Mouse (Mus musculus): ENCODE results near the gene Prl3c1. TPM values are rescaled to one million over a fixed set of nuclear protein-coding genes. Genes with fewer than 3 reads are reported as not detected.

The Prl3c1 gene
- not detected for polyA plus RNA-seq (2014; fragmentation: Illumina TruSeq; extraction: RNeasy Lipid Tissue Mini Kit (QIAGEN cat#74804); ENCODE audit: low read depth, low replicate concordance)

DNA sequence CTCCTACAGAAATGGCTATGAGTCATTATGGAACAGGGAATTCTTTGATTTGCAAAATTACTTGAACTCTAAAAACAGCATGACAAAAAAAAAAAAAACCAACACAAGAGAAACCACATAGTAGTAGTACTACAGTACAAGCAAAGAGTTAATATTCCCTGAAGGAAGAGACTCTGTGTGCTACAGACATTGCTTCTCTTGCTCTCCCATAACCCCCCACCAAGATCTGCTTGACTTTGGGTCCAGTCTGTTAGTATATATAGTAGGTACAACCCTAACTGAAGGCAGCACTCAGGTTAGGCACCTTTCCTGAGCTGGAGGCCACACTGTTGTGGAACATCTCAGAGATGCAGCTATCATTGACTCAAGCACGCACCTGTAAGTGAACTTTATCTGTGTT is at the start of gene Prl3c1:
Gene Prl3c1 (plus strand): TSS at position 301 of the 400 bp plus-strand sequence.

GRCm38 (mm10) chr13:27156490-27156889 is 40.0 kb upstream of the Prl3c1 start, which contains the start of gene Prl3d3:
Gene Prl3d3 (plus strand): TSS chr13:27156790.

DNA sequence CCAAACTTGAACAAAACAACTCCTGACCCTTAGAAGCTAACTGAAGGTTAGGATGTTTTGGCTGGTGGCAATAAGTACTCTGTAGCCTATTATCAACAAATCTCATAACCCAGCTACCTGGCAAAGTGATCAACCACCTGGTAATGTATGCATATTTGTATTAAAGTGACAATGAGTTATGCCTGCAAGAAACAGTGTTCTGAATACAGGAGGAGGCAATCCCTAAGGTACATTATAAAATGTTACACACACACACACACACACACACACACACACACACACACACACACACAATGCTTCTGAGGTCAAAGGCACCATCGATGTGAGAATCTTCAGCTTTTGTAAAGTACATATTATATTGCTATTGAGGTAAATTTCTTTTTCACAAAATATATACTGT is 45.1 kb downstream of the Prl3c1 start, which contains the start of gene Prl3b1:
Gene Prl3b1 (plus strand): TSS at position 301 of the 400 bp plus-strand sequence.

Other genes starting within 250 kb of the Prl3c1 start
- gene Prl, start 139.1 kb upstream of the Prl3c1 start, polyA plus RNA-seq (2014; fragmentation: Illumina TruSeq; extraction: RNeasy Lipid Tissue Mini Kit (QIAGEN cat#74804); ENCODE audit: low read depth, low replicate concordance): not detected
- not detected for gene Prl3d1, start 102.5 kb upstream of the Prl3c1 start, polyA plus RNA-seq (2014; fragmentation: Illumina TruSeq; extraction: RNeasy Lipid Tissue Mini Kit (QIAGEN cat#74804); ENCODE audit: low read depth, low replicate concordance)
- not detected for gene Prl3d2, start 75.0 kb upstream of the Prl3c1 start, polyA plus RNA-seq (2014; fragmentation: Illumina TruSeq; extraction: RNeasy Lipid Tissue Mini Kit (QIAGEN cat#74804); ENCODE audit: low read depth, low replicate concordance)
- gene Prl3d3, start 39.9 kb upstream of the Prl3c1 start, polyA plus RNA-seq (2014; fragmentation: Illumina TruSeq; extraction: RNeasy Lipid Tissue Mini Kit (QIAGEN cat#74804); ENCODE audit: low read depth, low replicate concordance): not detected
- not detected for gene Prl3b1, start 45.2 kb downstream of the Prl3c1 start, polyA plus RNA-seq (2014; fragmentation: Illumina TruSeq; extraction: RNeasy Lipid Tissue Mini Kit (QIAGEN cat#74804); ENCODE audit: low read depth, low replicate concordance)
- gene Prl3a1, start 62.8 kb downstream of the Prl3c1 start, polyA plus RNA-seq (2014; fragmentation: Illumina TruSeq; extraction: RNeasy Lipid Tissue Mini Kit (QIAGEN cat#74804); ENCODE audit: low read depth, low replicate concordance): not detected
- not detected for gene Prl6a1, start 116.0 kb downstream of the Prl3c1 start, polyA plus RNA-seq (2014; fragmentation: Illumina TruSeq; extraction: RNeasy Lipid Tissue Mini Kit (QIAGEN cat#74804); ENCODE audit: low read depth, low replicate concordance)
- gene Prl8a2, start 149.0 kb downstream of the Prl3c1 start, polyA plus RNA-seq (2014; fragmentation: Illumina TruSeq; extraction: RNeasy Lipid Tissue Mini Kit (QIAGEN cat#74804); ENCODE audit: low read depth, low replicate concordance): 43.7 TPM
- gene Prl2b1, start 194.2 kb downstream of the Prl3c1 start, polyA plus RNA-seq (2014; fragmentation: Illumina TruSeq; extraction: RNeasy Lipid Tissue Mini Kit (QIAGEN cat#74804); ENCODE audit: low read depth, low replicate concordance): not detected
- gene Prl8a6, start 242.0 kb downstream of the Prl3c1 start, polyA plus RNA-seq (2014; fragmentation: Illumina TruSeq; extraction: RNeasy Lipid Tissue Mini Kit (QIAGEN cat#74804); ENCODE audit: low read depth, low replicate concordance): not detected